Mouse (Mus musculus): ENCODE data around the gene Map10. TPM values are rescaled to one million over a fixed set of nuclear protein-coding genes. Genes with fewer than 3 reads are reported as not detected.

Gene Map10
- polyA plus RNA-seq, 1 experiment from 2014 or later, result 3.7 TPM

DNA sequence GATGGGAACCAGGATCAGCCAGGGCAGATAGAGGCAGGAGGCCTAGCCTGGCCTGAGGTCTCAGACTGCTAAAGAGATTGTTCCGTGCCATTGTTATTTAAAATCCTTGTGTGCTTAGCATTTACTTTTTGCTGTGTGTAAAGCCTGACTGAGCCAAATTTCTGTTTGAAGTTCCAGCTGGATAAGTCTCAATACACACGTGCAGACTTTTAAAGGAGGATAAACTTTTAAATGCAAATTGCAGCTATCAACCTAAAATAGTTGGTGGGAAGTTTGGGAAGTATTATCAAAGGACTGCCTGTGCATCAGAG is 3.8 kb upstream of the Map10 start:
- H3K36me3 ChIP-seq (ENCODE audit: insufficient read depth, low read length), result no peaks in the 10 kb centered on the region
- H3K9me3 ChIP-seq (ENCODE audit: low read length), result peaks cover 4% of the 10 kb centered on the region; the same call in 1 of the 2 replicates
- no peak for DNase-seq (ENCODE audit: low spot score)
- no peak overlapping the region for H3K4me2 ChIP-seq (replicated peaks; ENCODE audit: low read depth, low read length)
- no peak for ATAC-seq
- no peak overlapping the region for H3K4me3 ChIP-seq (ENCODE audit: low read depth, low read length)
- H3K9ac ChIP-seq (replicated peaks; ENCODE audit: low read depth), result no peak overlapping the region
- H3K27me3 ChIP-seq (replicated peaks; ENCODE audit: insufficient read depth, low read length), result no peaks in the 10 kb centered on the region
- WGBS, result 26% methylated on average over 2 of the region's 2 CpGs
- H3K27ac ChIP-seq (ENCODE audit: low read length), result no peak overlapping the region
- no peak for TF ChIP-seq CTCF (IDR thresholded peaks at IDR 0.05)
- TF ChIP-seq EP300 (IDR thresholded peaks at IDR 0.05), result no peak
- peaks cover 14% of the 10 kb centered on the region for H3K4me1 ChIP-seq (ENCODE audit: insufficient read depth, low read depth, low read length)

DNA sequence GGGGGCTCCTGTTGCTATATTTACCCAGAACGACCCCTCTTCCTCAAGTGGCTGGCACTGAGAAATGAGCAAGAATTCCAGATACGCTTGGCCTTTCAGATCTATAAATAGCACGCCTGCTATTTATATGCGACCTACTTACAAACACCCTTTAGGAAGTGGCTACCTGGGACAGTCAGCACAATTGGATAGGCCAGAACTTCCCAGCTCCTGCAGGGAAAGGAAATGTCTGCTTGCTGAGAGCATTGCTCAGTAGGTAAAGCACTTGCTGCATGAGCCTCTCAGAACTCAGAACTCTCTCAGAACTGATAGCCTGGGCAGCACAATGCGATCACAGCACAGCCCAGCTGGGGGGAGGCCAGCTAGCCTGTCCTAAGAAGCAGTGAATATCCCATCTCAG is 3.4 kb upstream of the Map10 start:
- no peak for DNase-seq (ENCODE audit: low spot score)
- peak overlapping the region; percentile 23; the same call in 1 of the 2 replicates for H3K9ac ChIP-seq (replicated peaks; ENCODE audit: low read depth)
- H3K4me1 ChIP-seq (ENCODE audit: insufficient read depth, low read depth, low read length), result peaks cover 14% of the 10 kb centered on the region
- H3K4me3 ChIP-seq (ENCODE audit: low read depth, low read length), result no peak overlapping the region
- no peaks in the 10 kb centered on the region for H3K36me3 ChIP-seq (ENCODE audit: insufficient read depth, low read length)
- no peaks in the 10 kb centered on the region for H3K27me3 ChIP-seq (replicated peaks; ENCODE audit: insufficient read depth, low read length)
- H3K4me2 ChIP-seq (replicated peaks; ENCODE audit: low read depth, low read length), result no peak overlapping the region
- peaks cover 4% of the 10 kb centered on the region; the same call in 1 of the 2 replicates for H3K9me3 ChIP-seq (ENCODE audit: low read length)
- ATAC-seq, result no peak
- no peak overlapping the region for H3K27ac ChIP-seq (ENCODE audit: low read length)
- WGBS, result 22% methylated on average over 5 of the region's 5 CpGs
- TF ChIP-seq EP300 (IDR thresholded peaks at IDR 0.05) (no peak), CTCF (IDR thresholded peaks at IDR 0.05) (no peak)

DNA sequence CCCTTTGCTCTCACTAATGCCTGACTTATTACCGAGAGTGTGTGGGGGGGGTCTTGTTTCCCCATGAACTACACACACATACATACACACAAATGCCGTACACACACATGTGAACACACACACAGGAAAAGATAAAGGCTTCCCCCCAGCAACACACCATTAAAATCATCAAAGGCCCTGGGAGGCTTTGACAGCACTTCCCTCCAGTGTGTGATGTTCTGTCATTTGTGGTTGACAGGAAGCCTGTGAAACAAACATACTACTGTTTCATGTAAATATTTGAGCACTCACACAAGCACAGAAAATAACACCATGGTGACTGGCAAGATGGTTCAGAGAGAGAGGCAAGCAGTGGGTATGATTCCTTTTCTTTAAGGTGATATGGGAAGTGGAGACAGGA is 2.4 kb upstream of the Map10 start:
- H3K4me3 ChIP-seq (ENCODE audit: low read depth, low read length), result no peak overlapping the region

DNA sequence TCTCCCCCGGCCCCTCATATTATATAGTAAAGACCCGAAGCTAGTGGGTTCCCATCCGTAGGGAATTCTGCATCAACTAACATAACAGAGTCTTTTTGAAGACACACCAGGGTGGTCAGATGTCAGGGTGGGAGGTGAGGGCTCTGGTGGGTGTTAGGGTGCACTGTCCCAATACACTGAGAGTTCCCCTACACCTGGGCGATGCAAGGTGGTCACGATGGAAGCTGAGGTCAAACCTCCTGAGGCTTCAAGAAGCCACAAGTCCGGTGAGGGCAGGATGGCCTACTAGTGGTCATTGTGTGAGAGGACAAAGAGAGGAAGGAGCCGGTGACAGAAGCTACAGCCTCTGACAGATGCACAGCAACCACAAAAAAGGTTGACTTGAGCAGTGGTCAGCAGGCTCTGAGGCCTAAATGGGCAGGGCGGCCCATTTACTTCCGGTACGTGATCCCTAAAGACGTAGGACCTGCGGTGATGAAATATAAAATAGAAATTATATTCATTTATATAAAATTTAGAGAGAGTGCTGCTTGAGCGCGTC is 389 bp upstream of the Map10 start:
- Histone ChIP-seq H3K36me3 (ENCODE audit: insufficient read depth, low read length) (0 out of 2 replicates have a peak, but pooled peaks cover 3% of the 10 kb centered on the region), H3K9me3 (ENCODE audit: low read length) (peaks cover 4% of the 10 kb centered on the region), H3K9ac (replicated peaks; ENCODE audit: low read depth) (no peak overlapping the region), H3K4me3 (ENCODE audit: low read depth, low read length) (peak overlapping the region; percentile 42), H3K27me3 (replicated peaks; ENCODE audit: insufficient read depth, low read length) (no peaks in the 10 kb centered on the region), H3K27ac (ENCODE audit: low read length) (no peak overlapping the region), H3K4me1 (ENCODE audit: insufficient read depth, low read depth, low read length) (peaks cover 14% of the 10 kb centered on the region), H3K4me2 (replicated peaks; ENCODE audit: low read depth, low read length) (peak overlapping the region; percentile 56)
- ATAC-seq (no peak), DNase-seq (ENCODE audit: low spot score) (no peak)
- no peak for TF ChIP-seq EP300 (IDR thresholded peaks at IDR 0.05)
- TF ChIP-seq CTCF (IDR thresholded peaks at IDR 0.05), result peak; percentile 23
- WGBS, result 83% methylated on average over 14 of the region's 14 CpGs

More for the DNA sequence above, 2.4 kb upstream of the Map10 start:
- no peaks in the 10 kb centered on the region for H3K27me3 ChIP-seq (replicated peaks; ENCODE audit: insufficient read depth, low read length)
- no peak overlapping the region for H3K4me2 ChIP-seq (replicated peaks; ENCODE audit: low read depth, low read length)
- 48% methylated on average over 2 of the region's 2 CpGs for WGBS
- H3K9ac ChIP-seq (replicated peaks; ENCODE audit: low read depth), result no peak overlapping the region
- peak; percentile 45 for DNase-seq (ENCODE audit: low spot score)
- no peaks in the 10 kb centered on the region for H3K36me3 ChIP-seq (ENCODE audit: insufficient read depth, low read length)
- peaks cover 4% of the 10 kb centered on the region for H3K9me3 ChIP-seq (ENCODE audit: low read length)
- H3K4me1 ChIP-seq (ENCODE audit: insufficient read depth, low read depth, low read length), result peaks cover 14% of the 10 kb centered on the region
- peak; percentile 18; the same call in 1 of the 2 replicates for ATAC-seq
- TF ChIP-seq EP300 (IDR thresholded peaks at IDR 0.05) (peak; percentile 57), CTCF (IDR thresholded peaks at IDR 0.05) (no peak)
- no peak overlapping the region for H3K27ac ChIP-seq (ENCODE audit: low read length)

DNA sequence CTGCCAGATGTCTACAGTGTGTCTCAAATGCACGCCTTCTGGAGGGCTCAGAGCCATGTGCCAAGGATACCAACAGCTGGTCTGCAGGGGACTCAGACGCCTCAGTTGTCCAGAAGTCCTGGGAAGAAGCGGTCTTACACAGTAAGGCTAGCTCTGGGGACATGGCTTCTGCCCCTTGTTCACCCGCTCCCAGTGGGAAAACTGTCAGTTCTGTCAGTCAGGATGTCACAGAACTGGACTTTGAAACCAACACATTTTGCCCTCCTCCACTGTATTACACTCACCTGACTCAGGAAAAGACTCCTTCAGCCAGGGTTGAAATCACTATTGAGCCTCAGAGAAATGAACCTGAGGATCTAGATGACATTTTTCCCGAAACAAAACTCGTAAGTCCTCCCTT is 802 bp downstream of the Map10 start:
- H3K9ac ChIP-seq (replicated peaks; ENCODE audit: low read depth), result no peak overlapping the region
- WGBS, result 92% methylated on average over 6 of the region's 6 CpGs

DNA sequence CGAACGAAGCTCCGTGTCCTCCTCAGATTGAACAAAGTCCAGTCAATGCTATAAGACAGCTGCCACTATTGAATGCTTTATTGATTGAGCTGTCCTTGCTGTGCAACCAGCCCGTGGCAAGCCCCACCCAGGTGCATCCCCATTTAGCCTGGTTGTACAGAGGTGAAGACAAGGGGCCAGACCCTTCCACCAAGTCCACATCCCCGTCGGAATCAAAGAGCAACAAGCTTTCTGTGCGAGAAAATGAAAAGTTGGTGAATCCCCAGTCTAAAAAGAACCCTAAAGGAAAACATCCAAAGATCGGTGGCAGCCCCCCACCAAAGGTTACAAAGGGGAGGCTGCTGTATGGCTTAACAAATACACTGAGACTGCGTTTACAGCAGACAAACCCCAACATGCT is 1.3 kb downstream of the Map10 start:
- peaks cover 4% of the 10 kb centered on the region for H3K9me3 ChIP-seq (ENCODE audit: low read length)
- 0 out of 2 replicates have a peak, but pooled peaks cover 3% of the 10 kb centered on the region for H3K36me3 ChIP-seq (ENCODE audit: insufficient read depth, low read length)
- ATAC-seq (no peak), DNase-seq (ENCODE audit: low spot score) (no peak)
- H3K4me2 ChIP-seq (replicated peaks; ENCODE audit: low read depth, low read length), result no peak overlapping the region
- 97% methylated on average over 9 of the region's 9 CpGs for WGBS
- no peaks in the 10 kb centered on the region for H3K27me3 ChIP-seq (replicated peaks; ENCODE audit: insufficient read depth, low read length)
- H3K4me1 ChIP-seq (ENCODE audit: insufficient read depth, low read depth, low read length), result peaks cover 14% of the 10 kb centered on the region
- no peak overlapping the region for H3K4me3 ChIP-seq (ENCODE audit: low read depth, low read length)
- H3K9ac ChIP-seq (replicated peaks; ENCODE audit: low read depth), result no peak overlapping the region
- no peak overlapping the region for H3K27ac ChIP-seq (ENCODE audit: low read length)
- TF ChIP-seq EP300 (IDR thresholded peaks at IDR 0.05) (no peak), CTCF (IDR thresholded peaks at IDR 0.05) (no peak)

More for the DNA sequence above, 802 bp downstream of the Map10 start:
- 0 out of 2 replicates have a peak overlapping the region, but pooled peaks have one; percentile 10 for H3K27ac ChIP-seq (ENCODE audit: low read length)
- peak overlapping the region; percentile 42 for H3K4me3 ChIP-seq (ENCODE audit: low read depth, low read length)
- peaks cover 4% of the 10 kb centered on the region for H3K9me3 ChIP-seq (ENCODE audit: low read length)
- H3K27me3 ChIP-seq (replicated peaks; ENCODE audit: insufficient read depth, low read length), result no peaks in the 10 kb centered on the region
- ATAC-seq, result no peak
- no peak for TF ChIP-seq CTCF (IDR thresholded peaks at IDR 0.05)
- no peak for TF ChIP-seq EP300 (IDR thresholded peaks at IDR 0.05)
- peaks cover 14% of the 10 kb centered on the region for H3K4me1 ChIP-seq (ENCODE audit: insufficient read depth, low read depth, low read length)
- peak overlapping the region; percentile 56 for H3K4me2 ChIP-seq (replicated peaks; ENCODE audit: low read depth, low read length)
- no peak for DNase-seq (ENCODE audit: low spot score)
- 0 out of 2 replicates have a peak, but pooled peaks cover 3% of the 10 kb centered on the region for H3K36me3 ChIP-seq (ENCODE audit: insufficient read depth, low read length)
